Mouse (Mus musculus) common myeloid progenitor, adult 5-6 weeks (primary cell): ENCODE data around the gene Sdc1. TPM values are rescaled to one million over a fixed set of nuclear protein-coding genes. Genes with fewer than 3 reads are reported as not detected.
A peak's percentile ranks its signal among the peaks of the same experiment; 100 is the strongest.

Source experiments
- ATAC-seq: replicated peaks from 2 replicates; pipeline ENCODE4 v1.8.0; 2016; ENCODE audit warnings: low read depth, mild to moderate bottlenecking, moderate TSS enrichment, inconsistent platforms; ENCODE audit not compliant: poor library complexity, severe bottlenecking
- total RNA-seq: library from RNA; stranded (forward); fragments of 200-1000, 187-1606 nt; gene quantifications from 2 replicates; pipeline ENCODE4 v1.2.3, GENCODE M21; 2017

Sdc1 gene
- total RNA-seq, 1 experiment from 2014 or later, result 5.4 TPM

GRCm38 (mm10) chr12:8781681-8782378 is 10.7 kb downstream of the Sdc1 start:
- ATAC-seq, result no peak

- no peak for ATAC-seq
These were observed 11.4 kb downstream of the Sdc1 start for GRCm38 (mm10) chr12:8782565-8782964.

GRCm38 (mm10) chr12:8784189-8784588 is 13.1 kb downstream of the Sdc1 start:
- no peak for ATAC-seq

GRCm38 (mm10) chr12:8786476-8786875 is 15.4 kb downstream of the Sdc1 start:
- no peak for ATAC-seq

GRCm38 (mm10) chr12:8786984-8787730 is 16.0 kb downstream of the Sdc1 start:
- peak; percentile 72 for ATAC-seq

GRCm38 (mm10) chr12:8788469-8788868 is 17.3 kb downstream of the Sdc1 start:
- ATAC-seq, result no peak

GRCm38 (mm10) chr12:8790615-8791014 is 19.5 kb downstream of the Sdc1 start:
- no peak for ATAC-seq

- ATAC-seq, result no peak
These were observed 22.4 kb downstream of the Sdc1 start for GRCm38 (mm10) chr12:8793410-8794051.

GRCm38 (mm10) chr12:8797936-8798335 is 26.8 kb downstream of the Sdc1 start:
- ATAC-seq, result no peak

- ATAC-seq, result no peak
These were observed 27.4 kb downstream of the Sdc1 start for GRCm38 (mm10) chr12:8798486-8799020.

GRCm38 (mm10) chr12:8803421-8804076 is 32.4 kb downstream of the Sdc1 start:
- ATAC-seq, result no peak

GRCm38 (mm10) chr12:8804077-8804456 is 32.9 kb downstream of the Sdc1 start:
- ATAC-seq, result no peak

- ATAC-seq, result peak; percentile 67
These were observed 34.0 kb downstream of the Sdc1 start for GRCm38 (mm10) chr12:8804934-8805722.

GRCm38 (mm10) chr12:8809086-8809485 is 38.0 kb downstream of the Sdc1 start:
- ATAC-seq, result no peak

GRCm38 (mm10) chr12:8809626-8810025 is 38.5 kb downstream of the Sdc1 start:
- ATAC-seq, result no peak

GRCm38 (mm10) chr12:8810966-8811365 is 39.8 kb downstream of the Sdc1 start:
- no peak for ATAC-seq

GRCm38 (mm10) chr12:8811441-8811871 is 40.3 kb downstream of the Sdc1 start:
- no peak for ATAC-seq

- ATAC-seq, result no peak
These were observed 40.9 kb downstream of the Sdc1 start for GRCm38 (mm10) chr12:8811894-8812560.
